Mouse (Mus musculus) adrenal gland, adult 2 months (tissue): ENCODE measurements around the gene Fam69b. TPM values are rescaled to one million over a fixed set of nuclear protein-coding genes. Genes with fewer than 3 reads are reported as not detected.

Source experiments
- DNase-seq: peaks from one replicate; pipeline ENCODE4 v3.0.0; 2021
- polyA plus RNA-seq: library from polyadenylated mRNA; depleted of rRNA; stranded (reverse); fragments of >200 nt; gene quantifications from 2 replicates; pipeline ENCODE4 v1.2.3, GENCODE M21; 2012
- total RNA-seq, 2 experiments: library from RNA; stranded (reverse); gene quantifications; 2 replicates each; pipeline ENCODE4 v1.2.3; 2021

Gene Fam69b
- total and polyA plus RNA-seq, 3 experiments = 6.9 to 21.8 (median 15.7) TPM

- no peak for DNase-seq
These were observed 30.4 kb upstream of the Fam69b start for GRCm38 (mm10) chr2:26597810-26598209.

- DNase-seq = no peak
These were observed 29.8 kb upstream of the Fam69b start for GRCm38 (mm10) chr2:26598462-26598861.

- DNase-seq = peak; percentile 36
These were observed 28.3 kb upstream of the Fam69b start for GRCm38 (mm10) chr2:26599965-26600364.

GRCm38 (mm10) chr2:26600664-26601063 lies 27.6 kb upstream of the Fam69b start:
- peak; percentile 57 for DNase-seq

- DNase-seq = peak; percentile 51
These were observed 26.7 kb upstream of the Fam69b start for GRCm38 (mm10) chr2:26601595-26601994.

GRCm38 (mm10) chr2:26602631-26603030 lies 25.6 kb upstream of the Fam69b start:
- no peak for DNase-seq

GRCm38 (mm10) chr2:26603159-26603558 lies 25.1 kb upstream of the Fam69b start:
- DNase-seq = peak; percentile 90

- peak; percentile 96 for DNase-seq
These were observed 24.3 kb upstream of the Fam69b start, which contains the start of gene Agpat2 for GRCm38 (mm10) chr2:26603720-26604671. Gene Agpat2, minus strand, starts transcription at chr2:26604417.

- DNase-seq = no peak
These were observed 22.9 kb upstream of the Fam69b start for GRCm38 (mm10) chr2:26605331-26605730.

GRCm38 (mm10) chr2:26606579-26606978 lies 21.7 kb upstream of the Fam69b start:
- no peak for DNase-seq

GRCm38 (mm10) chr2:26607056-26607910 lies 21.0 kb upstream of the Fam69b start:
- no peak for DNase-seq

GRCm38 (mm10) chr2:26608781-26609180 lies 19.5 kb upstream of the Fam69b start:
- DNase-seq = no peak

GRCm38 (mm10) chr2:26609261-26609661 lies 19.0 kb upstream of the Fam69b start:
- no peak for DNase-seq

GRCm38 (mm10) chr2:26610526-26610925 lies 17.7 kb upstream of the Fam69b start:
- DNase-seq = no peak

GRCm38 (mm10) chr2:26611054-26611453 lies 17.2 kb upstream of the Fam69b start:
- no peak for DNase-seq

- DNase-seq = no peak
These were observed 16.4 kb upstream of the Fam69b start for GRCm38 (mm10) chr2:26611896-26612295.

- peak; percentile 47 for DNase-seq
These were observed 13.4 kb upstream of the Fam69b start for GRCm38 (mm10) chr2:26614903-26615302.

GRCm38 (mm10) chr2:26615459-26616124 lies 12.7 kb upstream of the Fam69b start:
- no peak for DNase-seq

GRCm38 (mm10) chr2:26617331-26617730 lies 10.9 kb upstream of the Fam69b start:
- no peak for DNase-seq

- no peak for DNase-seq
These were observed 10.3 kb upstream of the Fam69b start for GRCm38 (mm10) chr2:26617928-26618327.

- DNase-seq = no peak
These were observed 7.0 kb upstream of the Fam69b start for GRCm38 (mm10) chr2:26621246-26621645.

GRCm38 (mm10) chr2:26622984-26623383 lies 5.3 kb upstream of the Fam69b start:
- no peak for DNase-seq
